Mouse (Mus musculus): ENCODE results near the gene 2410131K14Rik.

Gene 2410131K14Rik

DNA sequence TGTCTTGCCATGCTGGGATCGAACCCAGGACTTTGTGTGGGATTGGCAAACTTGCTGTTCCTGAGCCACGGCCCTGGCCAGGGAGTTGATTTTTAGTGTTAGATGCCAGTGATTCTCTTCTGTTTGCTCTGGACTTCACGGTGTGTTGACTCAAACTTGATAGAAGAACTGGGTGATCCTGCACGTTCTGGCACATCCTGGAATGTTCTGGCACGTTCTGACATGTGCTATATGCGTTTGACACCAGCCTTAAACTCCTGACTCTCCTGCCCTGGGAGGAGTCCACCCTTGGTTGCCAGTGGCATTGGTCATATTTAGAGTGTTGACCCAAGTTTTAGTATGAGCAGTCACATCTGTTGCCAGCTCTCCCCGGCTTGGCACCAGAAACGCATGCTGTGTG lies 17.4 kb downstream of the 2410131K14Rik start:
- DNase-seq: no peak

DNA sequence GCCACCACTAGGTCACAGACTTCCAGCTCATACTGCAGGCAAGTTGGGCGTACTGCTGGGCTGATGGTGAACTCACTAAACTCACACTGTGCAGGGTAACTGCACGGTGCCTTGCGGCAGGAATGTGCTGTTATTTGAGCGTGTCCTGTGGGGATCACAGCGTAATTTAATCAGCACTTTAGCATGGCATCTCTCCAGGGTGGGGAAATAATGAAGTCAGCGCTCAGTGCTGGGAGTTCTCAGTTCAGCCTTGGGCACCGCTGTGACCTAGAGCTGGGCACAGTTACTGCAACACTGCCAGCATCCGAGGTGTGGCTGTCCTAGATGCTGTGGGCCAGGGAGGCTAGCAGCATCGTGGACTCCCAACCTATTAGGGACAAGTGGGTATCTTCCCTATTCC lies 19.3 kb downstream of the 2410131K14Rik start:
- no peak for DNase-seq

DNA sequence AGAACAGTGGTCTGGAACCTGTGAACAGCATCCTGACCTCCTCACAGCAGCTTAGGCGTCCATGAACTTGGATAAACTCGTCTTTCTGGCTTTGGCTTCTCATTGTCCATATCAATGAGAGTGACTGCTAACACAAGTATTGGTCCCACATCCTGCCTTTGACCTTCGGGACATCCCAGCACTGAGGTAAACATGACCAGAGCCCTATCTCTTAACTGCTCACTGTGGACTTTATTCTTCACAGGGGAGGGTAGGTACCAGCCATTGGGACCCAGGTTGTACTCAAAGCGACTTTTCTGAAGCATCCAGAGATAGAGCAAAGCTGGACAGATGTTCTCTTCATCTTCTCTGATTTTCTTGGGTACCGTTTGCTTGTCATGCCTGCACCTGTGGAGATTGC lies 20.3 kb downstream of the 2410131K14Rik start:
- no peak for DNase-seq

DNA sequence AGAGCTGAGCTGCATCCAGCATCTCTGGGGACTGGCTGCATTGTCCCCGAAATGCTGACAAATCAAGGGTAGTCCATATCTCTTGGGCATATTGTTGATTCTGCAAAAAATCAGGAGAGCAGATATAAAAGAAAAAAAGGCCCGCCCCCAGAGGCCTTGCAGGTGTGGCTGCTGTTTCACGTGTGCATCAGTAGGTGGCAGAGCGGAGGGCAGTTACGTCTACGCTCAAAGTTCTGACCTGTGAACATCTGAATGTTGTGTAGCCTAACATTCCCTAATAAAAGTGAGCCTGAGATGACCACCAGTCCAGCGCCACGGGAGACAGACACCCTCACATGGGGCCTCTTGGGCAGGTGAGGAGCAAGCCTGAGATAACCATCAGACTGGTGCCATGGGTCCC lies 21.3 kb downstream of the 2410131K14Rik start:
- DNase-seq: peak in 1 of 2 experiments; percentile 42

DNA sequence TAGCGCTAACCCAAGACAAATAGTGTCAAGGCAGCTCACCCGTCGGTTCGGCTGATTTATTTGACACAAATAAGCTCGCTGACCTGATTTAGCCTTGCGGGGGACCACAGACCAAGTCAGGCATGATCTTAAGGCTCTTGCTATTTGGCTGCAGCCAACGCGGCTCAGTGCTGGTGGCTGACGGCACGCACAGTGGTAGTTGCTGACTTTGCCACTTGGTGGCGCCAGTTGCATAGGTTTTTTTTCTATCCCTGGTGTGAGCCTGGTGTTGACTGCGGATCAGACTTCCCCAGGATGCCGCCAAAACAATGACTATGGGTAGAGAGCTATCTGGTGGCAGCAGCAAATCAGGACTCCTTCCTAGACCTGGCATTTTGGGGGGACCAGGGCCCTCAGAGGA lies 24.0 kb downstream of the 2410131K14Rik start:
- DNase-seq: peak; percentile 95 to 96

DNA sequence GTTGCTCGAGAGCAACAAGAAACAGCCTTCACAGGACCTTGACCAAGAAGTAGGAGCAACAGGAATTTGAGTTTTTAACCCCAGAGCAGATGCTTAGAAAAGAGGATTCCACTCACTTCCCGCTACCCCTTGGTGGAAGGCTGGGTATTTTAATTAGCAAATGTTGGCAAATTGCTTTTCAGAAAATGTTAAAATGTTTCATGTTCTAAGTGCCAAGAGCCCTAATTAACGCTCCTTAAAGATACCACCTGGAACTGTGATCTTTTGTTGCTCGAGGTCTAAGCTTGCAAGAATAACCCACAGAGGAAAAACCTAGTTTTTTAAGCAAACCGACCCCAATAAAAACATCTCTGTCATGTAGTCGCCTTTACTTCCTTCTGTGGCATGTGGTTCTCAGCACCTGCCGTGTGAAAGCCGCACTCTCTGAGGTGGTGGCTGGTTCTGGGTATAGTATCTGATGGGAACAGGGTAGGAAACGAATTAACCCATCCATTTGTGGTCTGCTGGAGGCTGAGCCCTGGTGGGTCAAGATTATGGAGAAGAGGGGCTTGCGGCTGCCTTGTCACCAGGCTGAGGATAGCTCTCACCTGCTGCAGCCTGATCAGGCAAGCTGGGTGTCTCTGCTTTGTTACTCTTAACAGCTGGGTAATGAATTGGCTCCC lies 26.6 kb downstream of the 2410131K14Rik start:
- DNase-seq: no peak

DNA sequence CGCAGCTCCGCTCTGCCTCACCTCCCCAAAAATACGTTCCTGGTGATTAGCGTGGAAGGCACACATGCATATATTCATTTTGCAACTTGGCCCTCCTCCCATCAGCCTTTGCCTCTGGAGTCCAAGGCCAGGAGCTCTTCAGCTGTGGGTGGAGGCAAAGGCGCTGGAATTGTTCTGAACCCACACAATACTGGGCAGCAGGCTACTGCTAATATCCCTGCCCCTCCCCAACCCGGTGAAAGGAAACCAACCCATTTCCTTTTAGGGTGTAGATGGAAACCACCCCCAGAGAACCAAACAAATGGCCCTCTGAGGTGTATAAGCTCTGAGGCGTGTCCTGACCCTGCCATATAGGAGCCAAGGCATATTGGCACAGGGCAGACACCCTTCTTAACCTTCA lies 28.4 kb downstream of the 2410131K14Rik start:
- DNase-seq: no peak

DNA sequence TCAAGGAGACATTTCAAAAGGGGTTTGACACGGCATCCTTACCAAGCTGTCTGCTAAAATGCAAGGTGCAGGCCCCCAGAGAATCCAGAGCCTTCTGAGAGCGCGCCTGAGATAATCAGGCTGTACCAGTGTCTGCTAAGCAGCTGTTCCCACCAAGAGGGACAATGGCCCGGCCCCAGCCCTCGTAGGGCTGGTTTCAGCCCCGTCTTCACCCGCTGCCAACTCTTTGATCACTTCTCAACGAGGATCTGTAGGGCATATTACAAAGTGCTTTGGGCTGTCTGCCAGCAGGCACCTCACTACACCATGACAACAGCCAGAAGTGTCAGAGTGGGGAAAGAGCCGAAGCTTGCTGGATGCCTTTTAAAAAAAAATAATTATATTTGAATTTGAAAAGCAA lies 29.5 kb downstream of the 2410131K14Rik start:
- DNase-seq: peak; percentile 59 to 64

DNA sequence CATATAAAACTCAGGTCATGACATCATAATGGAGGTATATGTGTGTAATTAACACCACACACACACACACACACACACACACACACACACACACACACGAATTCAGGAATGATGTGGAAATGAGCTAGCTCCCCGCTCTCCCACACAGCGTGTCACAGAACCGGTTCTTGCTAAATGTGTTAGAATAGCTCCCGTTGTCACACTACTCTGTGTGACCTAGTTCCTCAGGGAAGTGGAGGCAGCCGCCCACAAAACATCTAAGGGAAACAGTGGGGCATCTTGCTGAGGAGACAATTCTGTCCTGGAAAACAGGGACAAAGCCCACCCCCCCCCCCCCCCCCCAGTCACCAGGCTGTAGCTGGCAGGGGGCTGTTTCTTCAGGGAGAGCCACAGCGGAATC lies 31.3 kb downstream of the 2410131K14Rik start:
- DNase-seq: no peak

DNA sequence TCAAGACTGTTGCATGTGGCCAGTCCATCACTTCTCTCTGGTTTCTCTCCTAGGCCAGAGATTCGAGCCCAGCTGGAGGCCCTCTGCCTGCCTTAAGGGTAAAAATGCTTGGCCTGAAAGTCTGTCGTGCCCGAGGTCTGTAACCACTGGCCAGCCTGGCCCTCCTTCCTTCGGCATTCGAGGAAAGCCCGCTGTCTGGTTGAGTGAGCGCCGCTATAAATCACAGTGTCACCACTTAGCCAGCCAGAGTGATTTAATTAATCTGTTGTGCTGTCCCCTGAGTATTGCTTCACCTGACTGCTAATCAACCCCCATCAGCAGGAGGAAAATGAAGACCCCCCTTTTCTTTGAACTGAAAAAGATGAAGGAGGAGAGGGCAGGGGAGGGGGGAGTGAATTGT lies 31.7 kb downstream of the 2410131K14Rik start:
- no peak for DNase-seq

DNA sequence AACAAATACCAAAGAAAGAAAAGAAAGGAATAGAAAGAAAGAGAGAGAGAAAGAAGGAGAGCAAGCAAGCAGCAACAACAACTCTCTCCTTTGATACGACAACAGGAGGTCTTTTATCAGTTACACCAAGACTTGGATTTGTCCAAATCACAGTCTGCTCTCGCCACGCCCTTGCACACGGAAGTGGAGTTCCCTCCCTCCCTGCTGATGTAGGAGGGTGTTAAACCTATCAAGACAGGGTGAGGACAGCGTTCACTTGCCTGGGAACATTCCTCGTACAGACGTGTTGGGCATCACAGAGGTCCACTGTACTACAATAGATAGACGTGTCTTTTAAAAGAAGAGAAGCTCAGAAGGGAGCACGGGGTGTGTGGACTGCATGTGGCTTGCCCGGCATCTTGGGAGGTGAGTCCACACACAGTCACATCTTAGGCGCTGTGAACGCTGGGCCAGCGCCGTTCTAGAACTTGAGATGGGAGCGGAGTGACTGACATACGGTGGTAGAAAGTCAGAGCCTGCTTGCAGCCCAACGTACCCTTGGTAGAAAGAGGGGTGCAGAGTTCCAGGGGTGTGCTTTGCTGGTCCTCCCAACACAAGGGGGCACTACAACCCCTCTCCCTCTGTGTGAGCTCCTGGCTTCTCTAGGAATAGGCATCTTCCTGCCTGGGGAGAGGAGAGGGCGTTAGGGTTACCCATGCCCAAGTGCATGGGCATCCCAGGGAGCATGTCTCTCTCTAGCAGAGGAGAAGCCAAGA lies 32.9 kb downstream of the 2410131K14Rik start:
- DNase-seq: no peak

DNA sequence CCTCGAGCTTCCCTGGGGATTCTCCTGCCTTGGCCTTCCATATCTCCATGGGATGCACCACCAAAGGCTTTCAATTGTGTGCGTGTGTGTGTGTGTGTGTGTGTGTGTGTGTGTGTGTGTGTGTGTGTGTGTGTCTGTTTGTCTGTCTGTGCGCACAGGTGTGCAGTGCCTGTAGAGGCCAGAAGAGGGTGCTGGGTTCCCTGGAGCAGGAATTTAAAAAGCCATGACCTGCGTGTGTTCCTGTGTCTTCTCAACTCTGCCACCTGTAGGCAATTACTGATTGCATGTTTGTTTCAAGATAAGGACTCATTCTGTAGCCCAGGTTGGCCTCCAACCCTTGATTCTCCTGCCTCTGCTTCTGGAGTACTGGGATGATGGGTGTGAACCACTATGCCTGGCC lies 46.4 kb downstream of the 2410131K14Rik start:
- DNase-seq: no peak

DNA sequence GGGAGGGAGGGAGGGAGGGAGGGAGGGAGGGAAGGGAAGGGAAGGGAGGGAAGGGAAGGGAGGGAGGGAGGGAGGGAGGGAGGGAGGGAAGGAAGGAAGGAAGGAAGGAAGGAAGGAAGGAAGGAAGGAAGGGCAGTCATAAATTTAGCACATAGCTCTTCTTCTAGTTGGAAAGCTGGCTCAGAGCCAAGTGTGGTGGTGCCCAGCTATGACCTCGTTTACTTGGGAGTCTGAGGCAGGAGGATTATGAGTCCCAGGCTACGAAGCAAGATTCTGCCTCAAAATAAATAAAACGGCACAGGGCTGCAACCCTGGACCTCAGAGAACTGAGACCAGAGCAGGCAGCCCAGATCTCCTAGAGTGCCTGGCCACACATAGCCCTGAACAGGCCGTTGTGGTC lies 47.4 kb downstream of the 2410131K14Rik start:
- DNase-seq: peak; percentile 26 to 51

DNA sequence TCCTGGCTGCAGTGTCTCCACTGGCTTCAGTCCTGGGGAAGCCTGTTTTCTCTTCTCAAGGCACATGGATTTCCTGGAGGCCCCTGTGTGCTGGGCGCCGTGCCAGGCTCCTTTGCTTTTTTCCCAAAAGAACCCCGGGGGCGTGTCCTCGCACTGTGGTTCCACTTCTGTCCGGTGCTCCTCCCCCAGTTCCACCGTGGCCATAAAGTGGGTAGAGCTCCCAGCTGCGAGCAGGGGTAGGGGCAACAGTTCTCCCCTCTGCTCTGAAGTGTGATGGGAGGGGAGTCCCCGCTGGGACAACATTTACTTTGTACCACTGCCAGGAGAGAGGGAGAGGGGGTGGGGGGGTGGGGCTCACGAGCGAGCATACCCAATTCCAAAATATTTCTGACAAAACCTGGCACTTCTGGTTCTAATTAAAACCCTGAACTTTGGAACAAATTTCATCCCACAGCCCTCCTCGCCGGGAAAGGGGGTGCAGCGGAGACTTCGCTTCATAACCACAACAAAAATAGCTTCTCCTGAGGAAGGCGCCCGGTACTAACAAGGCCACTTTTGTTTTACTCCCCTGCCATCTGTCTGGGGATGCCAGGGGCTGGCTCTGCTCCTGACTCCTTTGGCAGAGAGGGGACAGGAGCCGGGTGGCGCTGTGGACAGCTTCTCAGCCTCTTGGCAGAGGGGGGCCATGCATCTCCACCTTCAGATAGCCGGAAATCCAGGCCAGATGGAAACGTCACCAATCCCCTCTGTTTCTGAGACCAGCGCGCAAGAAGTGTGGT lies 49.2 kb downstream of the 2410131K14Rik start:
- DNase-seq: peak; percentile 90 to 96

DNA sequence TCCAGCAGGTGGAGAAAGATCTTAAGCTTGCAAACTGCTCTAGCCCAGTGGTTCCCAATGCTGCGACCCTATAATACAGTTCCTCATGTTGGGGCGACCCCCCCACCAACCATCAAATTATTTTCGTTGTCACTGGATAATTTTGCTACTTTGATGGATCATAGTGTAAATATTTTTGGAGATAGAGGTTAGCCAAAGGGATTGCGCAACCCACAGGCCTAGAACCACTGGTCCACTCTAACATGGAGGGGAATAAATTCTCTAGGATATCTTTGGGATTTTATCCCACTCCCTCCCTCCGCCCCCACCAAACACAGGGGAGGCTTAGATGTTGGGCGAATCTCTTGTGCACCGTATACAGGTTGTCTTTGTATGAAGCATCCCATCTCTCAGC lies 49.8 kb downstream of the 2410131K14Rik start:
- no peak for DNase-seq

DNA sequence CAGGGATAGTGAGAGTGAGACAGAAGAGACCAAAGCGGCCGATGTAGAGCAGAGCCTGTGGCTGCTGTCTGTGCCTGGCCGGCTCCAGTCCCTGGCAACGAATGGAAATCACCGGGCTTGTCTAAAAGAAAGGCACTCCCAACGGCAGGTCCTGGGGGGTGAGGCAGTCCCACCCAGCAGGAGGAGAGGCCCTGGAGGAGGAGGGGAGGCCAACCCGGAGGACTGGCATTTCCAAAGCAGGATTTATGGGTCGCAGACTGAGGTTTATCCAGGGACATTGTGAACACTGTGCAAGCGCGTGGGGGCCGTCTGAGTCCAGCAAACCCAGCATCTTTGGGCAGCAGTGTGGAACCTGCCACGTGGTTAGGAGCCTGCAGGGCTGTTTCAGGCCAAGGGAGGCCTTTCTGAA lies 52.3 kb downstream of the 2410131K14Rik start:
- DNase-seq: peak; percentile 42 to 54

DNA sequence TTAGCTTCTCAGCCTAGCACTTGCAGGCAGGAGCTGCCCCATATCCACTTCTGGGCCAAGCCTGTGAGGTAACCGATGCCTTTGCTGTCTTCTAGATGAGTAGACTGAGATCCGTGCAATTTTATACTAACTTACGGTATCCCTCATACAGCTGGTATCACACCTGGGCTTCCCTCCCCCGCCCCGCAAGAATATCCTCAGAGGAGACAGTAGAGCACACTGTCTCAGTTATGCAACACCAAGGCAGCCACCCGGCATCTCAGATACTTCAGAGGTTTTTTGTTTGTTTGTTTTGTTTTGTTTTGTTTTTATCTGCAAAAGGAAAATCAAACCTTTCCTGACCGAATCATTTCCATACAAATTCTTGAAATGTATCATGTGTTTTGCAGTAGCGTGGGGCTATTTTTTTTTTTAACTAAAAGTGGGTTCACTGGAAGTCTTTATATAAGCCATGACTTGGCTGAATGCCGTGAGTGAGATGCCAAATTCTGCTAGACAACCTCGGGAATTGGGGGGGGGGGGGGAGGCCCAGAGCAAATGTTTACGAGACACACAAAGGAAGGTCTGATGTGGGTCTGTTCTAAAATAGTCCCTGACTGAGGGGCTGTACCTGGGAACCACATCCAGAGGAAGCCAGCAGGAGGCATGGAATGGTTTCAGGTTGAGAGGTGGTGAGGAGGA lies 54.8 kb downstream of the 2410131K14Rik start:
- DNase-seq: peak in 1 of 2 experiments; percentile 49

DNA sequence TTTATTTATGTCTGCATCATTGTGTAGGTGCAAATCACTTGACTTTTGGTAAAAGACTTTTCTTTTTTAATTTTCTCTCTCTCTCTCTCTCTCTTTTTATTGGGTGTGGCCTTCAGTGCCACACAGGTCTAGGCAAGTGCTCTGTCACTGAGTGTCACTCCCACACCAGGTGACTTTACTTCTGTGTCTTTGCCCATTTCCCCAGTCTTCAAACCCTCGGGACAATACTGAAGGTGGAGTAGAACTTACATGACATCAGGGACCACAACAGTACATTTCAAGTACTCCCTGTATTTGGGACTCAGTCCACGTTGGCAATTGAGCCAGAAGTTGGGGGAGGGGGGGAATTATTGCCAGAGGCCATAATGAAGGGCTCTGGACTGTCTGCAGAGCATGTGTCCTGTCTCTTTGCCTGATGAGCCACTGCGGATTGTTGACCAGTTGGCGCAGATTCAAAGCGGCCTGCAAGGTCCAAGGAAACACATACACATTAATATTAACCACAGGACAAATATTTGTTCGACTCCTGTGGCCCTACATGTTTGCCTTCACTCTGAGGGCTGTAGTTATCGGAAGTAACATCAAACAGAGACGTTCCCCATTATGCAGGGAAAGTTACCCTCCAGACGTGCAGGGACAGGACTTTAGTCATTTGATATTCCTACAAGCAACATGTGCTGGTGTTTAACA lies 57.6 kb downstream of the 2410131K14Rik start:
- peak in 1 of 2 experiments; percentile 44 for DNase-seq

DNA sequence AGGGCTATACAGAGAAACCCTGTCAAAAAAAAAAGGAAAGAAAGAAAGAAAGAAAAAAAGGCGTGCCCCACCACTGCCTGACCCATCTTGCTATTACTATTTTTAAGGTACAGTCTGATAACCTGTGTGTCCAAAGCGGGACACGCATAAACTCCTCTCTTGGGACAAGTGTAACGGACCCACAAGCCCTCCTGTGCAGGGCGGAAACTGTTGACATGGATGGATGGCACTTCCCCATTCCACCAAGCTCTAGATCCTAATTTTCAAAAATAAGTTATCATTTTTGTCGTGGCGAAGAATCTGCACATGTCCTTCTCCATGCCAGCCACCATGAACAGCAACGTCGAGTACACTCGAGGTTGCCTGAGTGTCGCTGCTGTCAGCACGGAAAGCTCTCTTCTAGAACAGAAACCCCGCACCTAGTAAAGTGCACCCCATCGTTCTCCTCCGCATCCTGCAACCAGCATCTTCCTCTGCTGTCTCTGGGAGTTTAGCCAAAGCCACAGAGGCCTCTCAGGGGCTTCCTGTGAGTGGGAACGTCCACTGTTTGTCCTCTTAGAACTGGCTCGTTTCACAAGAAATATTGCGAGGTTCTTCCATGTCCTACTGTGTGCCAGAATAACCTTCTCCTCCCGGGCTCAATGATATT lies 60.1 kb downstream of the 2410131K14Rik start:
- DNase-seq: no peak

DNA sequence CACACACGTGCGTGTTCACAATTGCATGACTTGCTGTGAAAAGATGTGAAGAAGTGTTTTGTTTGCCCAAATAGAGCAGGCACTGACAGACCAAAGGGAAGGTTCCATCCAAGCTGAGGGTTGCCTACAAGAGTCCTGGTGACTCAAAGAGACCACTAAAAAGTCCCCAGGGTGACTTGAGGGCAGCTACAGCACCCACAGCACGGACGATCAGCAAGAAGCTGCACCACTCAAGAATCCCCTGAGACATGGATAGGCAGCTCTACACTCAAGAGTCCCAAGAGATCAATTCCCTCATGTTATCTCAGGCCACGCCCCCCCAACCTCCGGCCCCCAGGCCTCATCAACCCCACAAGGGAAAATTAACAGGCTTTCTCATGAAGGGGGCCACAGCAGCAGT lies 65.4 kb downstream of the 2410131K14Rik start:
- DNase-seq: no peak

DNA sequence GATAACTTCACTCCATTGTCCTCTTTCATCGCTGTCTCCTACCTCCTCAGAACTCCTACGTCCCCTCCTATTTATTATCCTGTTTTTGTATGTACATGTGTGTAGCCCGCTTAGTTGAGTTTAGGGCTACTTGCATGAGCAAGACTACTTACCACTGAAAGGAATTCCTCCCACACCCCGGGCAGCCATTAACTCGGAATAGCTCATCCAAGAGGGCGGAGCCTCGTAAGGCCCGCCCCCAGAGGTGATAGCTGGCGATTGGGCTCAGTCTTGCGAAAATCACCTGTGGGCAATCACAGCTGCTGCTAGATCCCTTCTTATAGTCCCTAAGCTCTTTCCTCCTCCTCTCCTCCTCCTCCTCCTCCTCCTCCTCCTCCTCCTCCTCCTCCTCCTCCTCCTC lies 66.2 kb downstream of the 2410131K14Rik start:
- DNase-seq: no peak

DNA sequence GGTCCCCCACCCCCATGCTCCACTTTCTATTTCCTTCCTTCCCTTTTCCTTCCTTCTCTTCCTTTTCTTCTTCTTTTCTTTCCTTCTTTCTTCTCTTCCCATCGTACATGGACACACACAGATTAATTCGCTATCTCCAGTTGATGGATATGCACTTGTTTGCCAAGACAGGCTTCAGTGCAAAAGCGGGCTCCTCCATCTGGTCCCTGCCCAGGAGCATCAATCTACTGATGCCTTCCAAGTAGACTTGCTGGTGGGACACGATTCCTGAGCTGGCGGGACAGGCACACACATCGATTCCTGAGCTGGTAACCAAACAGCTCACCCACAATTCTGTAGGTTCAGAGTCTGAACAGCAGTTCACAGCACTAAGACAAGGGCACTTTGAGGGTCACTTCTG lies 68.7 kb downstream of the 2410131K14Rik start:
- peak in 1 of 2 experiments; percentile 65 for DNase-seq
